Comparison of ENCODE assay signal across 21 mouse cellular contexts in genomic region chr2:156251291-156251690, GRCm38 (mm10). TPM values are rescaled to one million over a fixed set of nuclear protein-coding genes. Genes with fewer than 3 reads are reported as not detected.
DNase-seq lines count a peak whose midpoint lies in the region; ATAC-seq and TF ChIP-seq lines count a peak whose summit lies in the region.
"Had no signal": no experiment of that assay in that cellular context is flagged by ENCODE, and none has a peak within 500 bp of the region (broad histone marks: within the 10 kb centered on the region; RNA-seq: fewer than 3 reads in every experiment).

No protein-coding gene starts in this region.

- 87% methylated on average over 1 of the region's 1 CpGs for WGBS in kidney, embryonic 15.5 days

- no peaks in the 10 kb centered on the region for H3K9me3 ChIP-seq in kidney, embryonic 15.5 days (replicated peaks)
- H3K9me3 ChIP-seq: embryonic facial prominence, embryonic 15.5 days; forebrain, embryonic 10.5 days; heart, embryonic 10.5 days; hindbrain, embryonic 12.5 days had no signal

- no peak overlapping the region for H3K4me2 ChIP-seq in kidney, embryonic 15.5 days
- H3K4me2 ChIP-seq: embryonic facial prominence, embryonic 15.5 days; hindbrain, embryonic 12.5 days had no signal

- H3K27me3 ChIP-seq in kidney, embryonic 15.5 days = no peaks in the 10 kb centered on the region
- H3K27me3 ChIP-seq: embryonic facial prominence, embryonic 15.5 days; hindbrain, embryonic 12.5 days had no signal

- TF ChIP-seq CTCF in layer of hippocampus, adult 2 months (conservative IDR thresholded peaks at IDR 0.05) = no peak

- H3K4me3 ChIP-seq in kidney, embryonic 15.5 days (replicated peaks) = no peak overlapping the region
- no peak overlapping the region for H3K4me3 ChIP-seq in layer of hippocampus, adult 2 months
- H3K4me3 ChIP-seq: embryonic facial prominence, embryonic 15.5 days; erythroblast, embryonic 14.5 days; forebrain, embryonic 10.5 days; heart, embryonic 10.5 days; hindbrain, embryonic 12.5 days had no signal

- no peaks in the 10 kb centered on the region for H3K4me1 ChIP-seq in kidney, embryonic 15.5 days
- H3K4me1 ChIP-seq: embryonic facial prominence, embryonic 15.5 days; forebrain, embryonic 10.5 days; heart, embryonic 10.5 days; hindbrain, embryonic 12.5 days had no signal

- ATAC-seq in kidney, embryonic 15.5 days (replicated peaks; ENCODE audit: low FRiP score) = no peak
- ATAC-seq: forebrain, embryonic 14.5 days had no signal

- peak; percentile 33 to 60 for DNase-seq in kidney, adult 8-10 months
- no peak for DNase-seq in layer of hippocampus, adult 2 months (ENCODE audit: low spot score in 2 of 2)
- DNase-seq in layer of hippocampus, adult 9-10 months (ENCODE audit: low spot score) = no peak
- peak; percentile 76 for DNase-seq in brain, adult 2 months (ENCODE audit: low read depth, low spot score)
- peak; percentile 41 for DNase-seq in telencephalon, adult 2 months (ENCODE audit: low read depth, low spot score)
- DNase-seq: adrenal gland, adult 2 months; adrenal gland, postnatal 25 days; cerebellum, adult 2 months; cerebellum, postnatal 14 days; embryo, embryonic 11 days; gastrocnemius, postnatal 10 days; heart, adult 18-20 months; heart, postnatal 10 days; heart, postnatal 4 days had no signal

- H3K36me3 ChIP-seq in kidney, embryonic 15.5 days = peaks cover 74% of the 10 kb centered on the region

- H3K9ac ChIP-seq in kidney, embryonic 15.5 days = no peak overlapping the region
- H3K9ac ChIP-seq: embryonic facial prominence, embryonic 15.5 days; hindbrain, embryonic 12.5 days had no signal

- no peak overlapping the region for H3K27ac ChIP-seq in kidney, embryonic 15.5 days
- H3K27ac ChIP-seq in layer of hippocampus, adult 2 months = peak overlapping the region; percentile 1; the same call in 1 of the 2 replicates
- H3K27ac ChIP-seq: embryonic facial prominence, embryonic 15.5 days; forebrain, embryonic 10.5 days; heart, embryonic 10.5 days; hindbrain, embryonic 12.5 days had no signal

RNA-seq across cellular contexts. Expression of gene Phf20, which starts 55.0 kb away (rescaled TPM):
- polyA plus RNA-seq in kidney, embryonic 15.5 days (2015; fragmentation: Nextera tagmentation; extraction: Ambion mirVana) = 78.4 and 79.3 TPM in 2 replicates
- total RNA-seq in layer of hippocampus, adult 2 months (2021) = 100 to 1,000 TPM; 106 to 116 TPM

Comparison
In these comparisons a context has a peak if more than half of its experiments do, and no peak if none do; other contexts are left out.
1. DNase-seq: peak in kidney, adult 8-10 months (2 of 2), brain, adult 2 months (single experiment) and telencephalon, adult 2 months (single experiment); none in layer of hippocampus, adult 2 months (0 of 2) and layer of hippocampus, adult 9-10 months (single experiment).